Mouse (Mus musculus): ENCODE results near the gene Camk2d.

- TF ChIP-seq CTCF (IDR thresholded peaks at IDR 0.05; ENCODE audit: control insufficient read depth, insufficient read depth, low read length): no peak
- TF ChIP-seq POLR2A (IDR thresholded peaks at IDR 0.05; ENCODE audit: borderline replicate concordance, control insufficient read depth, low read depth, low read length): no peak
Measured at GRCm38 (mm10) chr3:126599936-126600335, 3.8 kb downstream of the Camk2d start.
